Mouse (Mus musculus): Measurements from ENCODE around the gene Angptl7. TPM values are rescaled to one million over a fixed set of nuclear protein-coding genes. Genes with fewer than 3 reads are reported as not detected.

Gene Angptl7
- total RNA-seq, 2 experiments from 2014 or later = 1.3 to 1.5 TPM

GRCm38 (mm10) chr4:148495874-148496689 is 4.2 kb downstream of the Angptl7 start:
- no peak for DNase-seq (ENCODE audit: low spot score in 2 of 2)

GRCm38 (mm10) chr4:148495160-148495559 is 5.1 kb downstream of the Angptl7 start:
- DNase-seq (ENCODE audit: low spot score in 2 of 2) = no peak

GRCm38 (mm10) chr4:148491448-148491847 is 8.8 kb downstream of the Angptl7 start:
- no peak for DNase-seq (ENCODE audit: low spot score in 2 of 2)

- no peak for DNase-seq (ENCODE audit: low spot score in 2 of 2)
These were observed 9.8 kb downstream of the Angptl7 start for GRCm38 (mm10) chr4:148490502-148490901.

GRCm38 (mm10) chr4:148487841-148488240 is 12.4 kb downstream of the Angptl7 start:
- no peak for DNase-seq (ENCODE audit: low spot score in 2 of 2)

GRCm38 (mm10) chr4:148484511-148484910 is 15.7 kb downstream of the Angptl7 start:
- DNase-seq (ENCODE audit: low spot score in 2 of 2) = no peak

GRCm38 (mm10) chr4:148481557-148482168 is 18.6 kb downstream of the Angptl7 start:
- DNase-seq (ENCODE audit: low spot score in 2 of 2) = no peak

GRCm38 (mm10) chr4:148480245-148480644 is 20.0 kb downstream of the Angptl7 start:
- no peak for DNase-seq (ENCODE audit: low spot score in 2 of 2)

GRCm38 (mm10) chr4:148473496-148473895 is 26.8 kb downstream of the Angptl7 start:
- no peak for DNase-seq (ENCODE audit: low spot score in 2 of 2)

- no peak for DNase-seq (ENCODE audit: low spot score in 2 of 2)
These were observed 27.7 kb downstream of the Angptl7 start for GRCm38 (mm10) chr4:148472436-148473174.

GRCm38 (mm10) chr4:148471363-148471806 is 28.9 kb downstream of the Angptl7 start:
- no peak for DNase-seq (ENCODE audit: low spot score in 2 of 2)

- no peak for DNase-seq (ENCODE audit: low spot score in 2 of 2)
These were observed 30.6 kb downstream of the Angptl7 start for GRCm38 (mm10) chr4:148469487-148470252.

- DNase-seq (ENCODE audit: low spot score in 2 of 2) = no peak
These were observed 31.9 kb downstream of the Angptl7 start for GRCm38 (mm10) chr4:148468396-148468795.

GRCm38 (mm10) chr4:148466511-148467079 is 33.7 kb downstream of the Angptl7 start:
- DNase-seq (ENCODE audit: low spot score in 2 of 2) = no peak

GRCm38 (mm10) chr4:148464869-148465268 is 35.4 kb downstream of the Angptl7 start:
- no peak for DNase-seq (ENCODE audit: low spot score in 2 of 2)

GRCm38 (mm10) chr4:148464301-148464700 is 36.0 kb downstream of the Angptl7 start:
- DNase-seq (ENCODE audit: low spot score in 2 of 2) = no peak

- peak in 1 of 2 experiments; percentile 19 for DNase-seq (ENCODE audit: low spot score in 2 of 2)
These were observed 36.9 kb downstream of the Angptl7 start for GRCm38 (mm10) chr4:148463208-148463960.

GRCm38 (mm10) chr4:148462717-148463116 is 37.5 kb downstream of the Angptl7 start:
- DNase-seq (ENCODE audit: low spot score in 2 of 2) = no peak

GRCm38 (mm10) chr4:148461772-148462171 is 38.5 kb downstream of the Angptl7 start:
- DNase-seq (ENCODE audit: low spot score in 2 of 2) = no peak

Data from adrenal gland, postnatal 4 days (tissue).